Mouse (Mus musculus): ENCODE measurements around the gene Pak7. TPM values are rescaled to one million over a fixed set of nuclear protein-coding genes. Genes with fewer than 3 reads are reported as not detected.
A peak's percentile ranks its signal among the peaks of the same experiment; 100 is the strongest.

The Pak7 gene
- polyA plus RNA-seq, 1 experiment from 2014 or later = 33.7 TPM

- no peaks in the 10 kb centered on the region for H3K9me3 ChIP-seq (replicated peaks; ENCODE audit: control insufficient read depth, low read length, poor library complexity, severe bottlenecking)
- H3K9ac ChIP-seq (ENCODE audit: low read depth, low read length) = no peak overlapping the region
- no peak overlapping the region for H3K4me2 ChIP-seq (ENCODE audit: low read length)
- H3K4me3 ChIP-seq (ENCODE audit: low read depth, low read length) = no peak overlapping the region
- H3K36me3 ChIP-seq (ENCODE audit: control insufficient read depth, insufficient read depth, low read length) = no peaks in the 10 kb centered on the region
- no peak for ATAC-seq
- H3K27me3 ChIP-seq (ENCODE audit: control insufficient read depth, insufficient read depth, low read depth, low read length) = no peaks in the 10 kb centered on the region
- WGBS = 59% methylated on average over 4 of the region's 4 CpGs
- no peak overlapping the region for H3K27ac ChIP-seq (ENCODE audit: low read length)
- H3K4me1 ChIP-seq (ENCODE audit: control insufficient read depth, insufficient read depth, low read length) = no peaks in the 10 kb centered on the region
Measured at GRCm38 (mm10) chr2:136139159-136140069, 248.4 kb downstream of the Pak7 start.

DNA sequence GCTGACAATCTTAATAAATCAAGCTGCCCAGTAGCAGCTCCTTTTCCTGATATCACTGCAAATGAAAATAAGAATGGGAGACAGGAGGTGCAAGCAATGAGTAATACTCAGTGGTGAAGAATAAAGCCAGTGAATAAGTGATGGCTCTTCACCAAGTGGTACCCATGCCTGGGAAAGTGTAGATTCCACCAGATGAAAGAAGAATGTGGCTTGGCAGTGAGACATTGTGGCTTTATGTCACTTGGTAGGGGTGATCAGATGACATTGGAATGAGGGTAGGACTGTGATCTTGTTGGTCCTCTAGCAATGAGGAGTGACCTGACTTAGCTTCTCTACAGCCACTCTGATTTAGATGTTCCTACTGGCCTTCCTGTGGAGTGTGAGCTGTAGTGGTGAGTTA is 249.3 kb downstream of the Pak7 start:
- Histone ChIP-seq H3K9me3 (replicated peaks; ENCODE audit: control insufficient read depth, low read length, poor library complexity, severe bottlenecking) (no peaks in the 10 kb centered on the region), H3K4me1 (ENCODE audit: control insufficient read depth, insufficient read depth, low read length) (no peaks in the 10 kb centered on the region), H3K27ac (ENCODE audit: low read length) (no peak overlapping the region), H3K36me3 (ENCODE audit: control insufficient read depth, insufficient read depth, low read length) (no peaks in the 10 kb centered on the region), H3K4me2 (ENCODE audit: low read length) (no peak overlapping the region), H3K4me3 (ENCODE audit: low read depth, low read length) (no peak overlapping the region), H3K27me3 (ENCODE audit: control insufficient read depth, insufficient read depth, low read depth, low read length) (no peaks in the 10 kb centered on the region), H3K9ac (ENCODE audit: low read depth, low read length) (no peak overlapping the region)
- ATAC-seq = no peak

GRCm38 (mm10) chr2:136121867-136122266 is 265.9 kb downstream of the Pak7 start:
- peaks cover 2% of the 10 kb centered on the region; the same call in 1 of the 2 replicates for H3K4me1 ChIP-seq (ENCODE audit: control insufficient read depth, insufficient read depth, low read length)
- H3K27ac ChIP-seq (ENCODE audit: low read length) = peak overlapping the region; percentile 52; the same call in 1 of the 2 replicates
- H3K4me3 ChIP-seq (ENCODE audit: low read depth, low read length) = no peak overlapping the region
- H3K9me3 ChIP-seq (replicated peaks; ENCODE audit: control insufficient read depth, low read length, poor library complexity, severe bottlenecking) = no peaks in the 10 kb centered on the region
- 22% methylated on average over 6 of the region's 6 CpGs for WGBS
- no peaks in the 10 kb centered on the region for H3K36me3 ChIP-seq (ENCODE audit: control insufficient read depth, insufficient read depth, low read length)
- no peaks in the 10 kb centered on the region for H3K27me3 ChIP-seq (ENCODE audit: control insufficient read depth, insufficient read depth, low read depth, low read length)
- H3K4me2 ChIP-seq (ENCODE audit: low read length) = no peak overlapping the region
- no peak overlapping the region for H3K9ac ChIP-seq (ENCODE audit: low read depth, low read length)
- ATAC-seq = peak; percentile 82; the same call in 1 of the 2 replicates

DNA sequence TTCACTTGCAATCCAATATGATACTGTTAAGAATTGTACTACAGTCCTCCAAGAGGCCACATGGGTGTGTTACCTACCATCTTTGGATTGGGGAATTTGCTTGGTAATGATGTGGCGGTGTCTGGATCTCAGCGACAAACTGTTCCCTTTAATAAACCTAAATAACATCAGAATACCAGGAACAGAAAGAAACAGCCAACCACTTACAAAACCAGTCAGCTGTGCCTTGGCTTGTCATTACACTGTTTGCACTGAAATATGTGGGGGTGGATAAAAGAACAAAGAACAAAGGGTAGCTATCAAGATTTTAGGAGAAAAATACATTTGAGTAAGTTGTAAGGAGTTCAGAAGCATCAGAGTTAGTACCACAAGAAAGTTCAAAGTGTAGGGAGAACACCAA is 269.8 kb downstream of the Pak7 start:
- Histone ChIP-seq H3K27ac (ENCODE audit: low read length) (no peak overlapping the region), H3K9ac (ENCODE audit: low read depth, low read length) (no peak overlapping the region), H3K9me3 (replicated peaks; ENCODE audit: control insufficient read depth, low read length, poor library complexity, severe bottlenecking) (no peaks in the 10 kb centered on the region), H3K4me2 (ENCODE audit: low read length) (no peak overlapping the region), H3K4me3 (ENCODE audit: low read depth, low read length) (no peak overlapping the region), H3K36me3 (ENCODE audit: control insufficient read depth, insufficient read depth, low read length) (peaks cover 2% of the 10 kb centered on the region; the same call in 1 of the 2 replicates), H3K27me3 (ENCODE audit: control insufficient read depth, insufficient read depth, low read depth, low read length) (no peaks in the 10 kb centered on the region), H3K4me1 (ENCODE audit: control insufficient read depth, insufficient read depth, low read length) (peaks cover 2% of the 10 kb centered on the region; the same call in 1 of the 2 replicates)
- no peak for ATAC-seq
- 91% methylated on average over 2 of the region's 2 CpGs for WGBS

- no peak overlapping the region for H3K4me2 ChIP-seq (ENCODE audit: low read length)
- no peaks in the 10 kb centered on the region for H3K27me3 ChIP-seq (ENCODE audit: control insufficient read depth, insufficient read depth, low read depth, low read length)
- H3K9me3 ChIP-seq (replicated peaks; ENCODE audit: control insufficient read depth, low read length, poor library complexity, severe bottlenecking) = no peaks in the 10 kb centered on the region
- H3K4me1 ChIP-seq (ENCODE audit: control insufficient read depth, insufficient read depth, low read length) = peaks cover 14% of the 10 kb centered on the region
- no peak overlapping the region for H3K4me3 ChIP-seq (ENCODE audit: low read depth, low read length)
- H3K36me3 ChIP-seq (ENCODE audit: control insufficient read depth, insufficient read depth, low read length) = peaks cover 2% of the 10 kb centered on the region; the same call in 1 of the 2 replicates
- H3K27ac ChIP-seq (ENCODE audit: low read length) = no peak overlapping the region
- no peak for ATAC-seq
- H3K9ac ChIP-seq (ENCODE audit: low read depth, low read length) = no peak overlapping the region
- 71% methylated on average over 6 of the region's 6 CpGs for WGBS
Measured at GRCm38 (mm10) chr2:136113374-136113773, 274.4 kb downstream of the Pak7 start.

DNA sequence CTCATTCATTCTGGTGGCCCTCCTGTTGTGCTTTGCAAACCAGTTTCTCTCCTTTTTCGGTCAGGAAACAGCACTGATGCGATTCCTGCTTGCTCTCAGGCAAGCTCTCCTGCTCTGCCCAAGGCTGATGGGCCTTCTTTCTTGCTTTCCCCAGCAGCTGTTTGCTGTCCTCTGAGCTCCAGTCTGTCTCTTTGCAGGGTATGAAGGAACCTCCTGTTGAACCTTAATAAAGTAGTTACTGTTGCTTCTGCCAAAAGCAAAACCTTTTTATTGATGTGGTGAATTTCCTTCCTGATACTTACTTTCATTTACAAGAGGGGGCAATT is 278.8 kb downstream of the Pak7 start:
- H3K9me3 ChIP-seq (replicated peaks; ENCODE audit: control insufficient read depth, low read length, poor library complexity, severe bottlenecking) = no peaks in the 10 kb centered on the region
- no peak overlapping the region for H3K9ac ChIP-seq (ENCODE audit: low read depth, low read length)
- no peaks in the 10 kb centered on the region for H3K36me3 ChIP-seq (ENCODE audit: control insufficient read depth, insufficient read depth, low read length)
- WGBS = 3% methylated on average over 2 of the region's 2 CpGs
- H3K4me1 ChIP-seq (ENCODE audit: control insufficient read depth, insufficient read depth, low read length) = peaks cover 29% of the 10 kb centered on the region
- no peaks in the 10 kb centered on the region for H3K27me3 ChIP-seq (ENCODE audit: control insufficient read depth, insufficient read depth, low read depth, low read length)
- H3K4me3 ChIP-seq (ENCODE audit: low read depth, low read length) = no peak overlapping the region
- H3K27ac ChIP-seq (ENCODE audit: low read length) = peak overlapping the region; percentile 93
- no peak overlapping the region for H3K4me2 ChIP-seq (ENCODE audit: low read length)
- ATAC-seq = peak; percentile 55; the same call in 1 of the 2 replicates

DNA sequence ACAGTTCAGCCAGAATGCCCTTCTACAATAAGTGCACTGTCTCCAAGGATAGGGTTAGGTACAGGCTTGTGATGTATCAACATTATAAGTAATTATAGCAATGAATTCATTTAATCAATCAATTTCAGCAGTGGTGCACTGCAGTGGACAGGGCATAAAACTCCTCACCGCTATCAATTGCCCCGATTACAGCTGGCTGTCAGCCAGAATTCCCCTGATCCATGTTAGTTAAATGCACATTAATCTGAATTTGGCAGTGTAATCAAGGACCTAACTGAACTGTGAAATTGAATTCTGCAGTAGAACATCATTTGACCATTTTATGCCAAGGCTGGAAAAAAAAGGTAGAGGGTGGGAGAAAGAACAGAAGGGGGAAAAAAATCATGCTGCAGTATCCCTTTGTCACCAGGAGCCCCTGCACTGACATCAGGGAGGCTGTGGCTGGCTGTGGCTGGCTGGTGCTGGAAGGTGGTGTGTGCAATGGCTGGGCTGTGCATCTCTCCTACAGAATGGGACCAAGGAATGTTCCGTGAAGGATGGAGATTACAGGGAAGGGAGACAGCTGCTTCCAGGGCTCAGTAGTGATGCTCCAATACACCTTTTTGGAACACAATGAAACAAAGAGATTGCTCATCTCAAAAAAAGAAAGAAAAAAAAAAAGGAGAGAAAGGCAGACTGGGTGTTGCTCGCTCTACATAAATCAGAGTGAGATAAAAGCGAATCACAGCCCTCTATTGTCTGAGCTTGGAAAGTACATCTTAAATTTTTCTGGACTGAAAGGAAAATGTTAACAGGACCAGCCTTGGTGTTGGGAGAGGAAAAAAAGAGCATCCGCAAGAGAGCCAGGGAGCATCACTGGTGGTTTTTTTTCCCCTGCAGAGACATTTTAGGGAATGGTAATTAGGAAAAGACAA is 279.4 kb downstream of the Pak7 start:
- H3K4me2 ChIP-seq (ENCODE audit: low read length) = 0 out of 2 replicates have a peak overlapping the region, but pooled peaks have one; percentile 19
- WGBS = 4% methylated on average over 6 of the region's 6 CpGs
- peaks cover 29% of the 10 kb centered on the region for H3K4me1 ChIP-seq (ENCODE audit: control insufficient read depth, insufficient read depth, low read length)
- no peaks in the 10 kb centered on the region for H3K9me3 ChIP-seq (replicated peaks; ENCODE audit: control insufficient read depth, low read length, poor library complexity, severe bottlenecking)
- no peaks in the 10 kb centered on the region for H3K27me3 ChIP-seq (ENCODE audit: control insufficient read depth, insufficient read depth, low read depth, low read length)
- H3K4me3 ChIP-seq (ENCODE audit: low read depth, low read length) = no peak overlapping the region
- H3K27ac ChIP-seq (ENCODE audit: low read length) = peak overlapping the region; percentile 93
- H3K9ac ChIP-seq (ENCODE audit: low read depth, low read length) = peak overlapping the region; percentile 33
- ATAC-seq = peak; percentile 93
- H3K36me3 ChIP-seq (ENCODE audit: control insufficient read depth, insufficient read depth, low read length) = no peaks in the 10 kb centered on the region

DNA sequence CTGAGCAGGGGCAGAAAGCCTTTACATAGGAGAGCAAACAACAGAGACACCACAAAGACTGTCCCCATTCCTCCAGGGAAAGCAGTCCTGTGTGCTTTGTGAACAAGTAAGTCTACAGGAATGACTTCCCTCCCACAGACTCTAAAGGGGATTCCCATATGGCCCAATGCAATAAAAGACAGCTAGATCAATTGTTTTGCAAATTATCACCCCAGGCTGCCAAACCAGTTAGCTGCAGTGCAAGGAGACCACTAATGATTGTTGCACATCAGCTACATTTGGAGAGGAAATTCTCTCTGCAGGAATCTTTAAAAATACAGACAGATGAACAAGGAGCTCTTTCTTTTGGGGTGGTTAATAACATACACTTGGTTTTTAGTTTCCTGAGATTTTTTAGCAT is 280.2 kb downstream of the Pak7 start:
- peak; percentile 47 for ATAC-seq

More for the DNA sequence above, 280.2 kb downstream of the Pak7 start:
- H3K27me3 ChIP-seq (ENCODE audit: control insufficient read depth, insufficient read depth, low read depth, low read length) = no peaks in the 10 kb centered on the region
- H3K4me2 ChIP-seq (ENCODE audit: low read length) = peak overlapping the region; percentile 14; the same call in 1 of the 2 replicates
- H3K9me3 ChIP-seq (replicated peaks; ENCODE audit: control insufficient read depth, low read length, poor library complexity, severe bottlenecking) = no peaks in the 10 kb centered on the region
- H3K27ac ChIP-seq (ENCODE audit: low read length) = peak overlapping the region; percentile 93
- H3K9ac ChIP-seq (ENCODE audit: low read depth, low read length) = no peak overlapping the region
- no peaks in the 10 kb centered on the region for H3K36me3 ChIP-seq (ENCODE audit: control insufficient read depth, insufficient read depth, low read length)
- H3K4me1 ChIP-seq (ENCODE audit: control insufficient read depth, insufficient read depth, low read length) = peaks cover 29% of the 10 kb centered on the region
- H3K4me3 ChIP-seq (ENCODE audit: low read depth, low read length) = no peak overlapping the region
